Mouse (Mus musculus): ENCODE data around the gene Tmem120b. TPM values are rescaled to one million over a fixed set of nuclear protein-coding genes. Genes with fewer than 3 reads are reported as not detected.

Gene Tmem120b
- polyA plus RNA-seq, 1 experiment from 2014 or later: 9.3 TPM

- ATAC-seq (replicated peaks; ENCODE audit: low FRiP score): no peak
These were observed 56.9 kb downstream of the Tmem120b start for GRCm38 (mm10) chr5:123125105-123125504.

GRCm38 (mm10) chr5:123125638-123126406 lies 57.6 kb downstream of the Tmem120b start:
- Histone ChIP-seq H3K36me3 (ENCODE audit: control insufficient read depth, insufficient read depth, low read length) (no peaks in the 10 kb centered on the region), H3K4me1 (replicated peaks; ENCODE audit: control insufficient read depth, insufficient read depth, low read length) (no peaks in the 10 kb centered on the region), H3K27ac (ENCODE audit: low read depth, low read length) (no peak overlapping the region), H3K9me3 (ENCODE audit: control insufficient read depth, low read length) (no peaks in the 10 kb centered on the region; the same call in 1 of the 2 replicates), H3K4me3 (ENCODE audit: low read depth, low read length) (no peak overlapping the region), H3K9ac (ENCODE audit: low read length) (no peak overlapping the region), H3K4me2 (ENCODE audit: low read depth, low read length, severe bottlenecking) (no peak overlapping the region), H3K27me3 (ENCODE audit: control insufficient read depth, insufficient read depth, low read length) (no peaks in the 10 kb centered on the region)
- DNase-seq (ENCODE audit: low spot score) (no peak), ATAC-seq (replicated peaks; ENCODE audit: low FRiP score) (no peak)
- 88% methylated on average over 18 of the region's 18 CpGs for WGBS

More at GRCm38 (mm10) chr5:123125105-123125504, 56.9 kb downstream of the Tmem120b start:
- no peaks in the 10 kb centered on the region for H3K4me1 ChIP-seq (replicated peaks; ENCODE audit: control insufficient read depth, insufficient read depth, low read length)
- no peak overlapping the region for H3K27ac ChIP-seq (ENCODE audit: low read depth, low read length)
- H3K4me2 ChIP-seq (ENCODE audit: low read depth, low read length, severe bottlenecking): no peak overlapping the region
- H3K9ac ChIP-seq (ENCODE audit: low read length): no peak overlapping the region
- 86% methylated on average over 6 of the region's 6 CpGs for WGBS
- no peaks in the 10 kb centered on the region for H3K36me3 ChIP-seq (ENCODE audit: control insufficient read depth, insufficient read depth, low read length)
- no peak for DNase-seq (ENCODE audit: low spot score)
- no peak overlapping the region for H3K4me3 ChIP-seq (ENCODE audit: low read depth, low read length)
- no peaks in the 10 kb centered on the region for H3K27me3 ChIP-seq (ENCODE audit: control insufficient read depth, insufficient read depth, low read length)
- H3K9me3 ChIP-seq (ENCODE audit: control insufficient read depth, low read length): no peaks in the 10 kb centered on the region; the same call in 1 of the 2 replicates

GRCm38 (mm10) chr5:123127031-123127430 lies 58.8 kb downstream of the Tmem120b start:
- no peaks in the 10 kb centered on the region for H3K36me3 ChIP-seq (ENCODE audit: control insufficient read depth, insufficient read depth, low read length)

DNA sequence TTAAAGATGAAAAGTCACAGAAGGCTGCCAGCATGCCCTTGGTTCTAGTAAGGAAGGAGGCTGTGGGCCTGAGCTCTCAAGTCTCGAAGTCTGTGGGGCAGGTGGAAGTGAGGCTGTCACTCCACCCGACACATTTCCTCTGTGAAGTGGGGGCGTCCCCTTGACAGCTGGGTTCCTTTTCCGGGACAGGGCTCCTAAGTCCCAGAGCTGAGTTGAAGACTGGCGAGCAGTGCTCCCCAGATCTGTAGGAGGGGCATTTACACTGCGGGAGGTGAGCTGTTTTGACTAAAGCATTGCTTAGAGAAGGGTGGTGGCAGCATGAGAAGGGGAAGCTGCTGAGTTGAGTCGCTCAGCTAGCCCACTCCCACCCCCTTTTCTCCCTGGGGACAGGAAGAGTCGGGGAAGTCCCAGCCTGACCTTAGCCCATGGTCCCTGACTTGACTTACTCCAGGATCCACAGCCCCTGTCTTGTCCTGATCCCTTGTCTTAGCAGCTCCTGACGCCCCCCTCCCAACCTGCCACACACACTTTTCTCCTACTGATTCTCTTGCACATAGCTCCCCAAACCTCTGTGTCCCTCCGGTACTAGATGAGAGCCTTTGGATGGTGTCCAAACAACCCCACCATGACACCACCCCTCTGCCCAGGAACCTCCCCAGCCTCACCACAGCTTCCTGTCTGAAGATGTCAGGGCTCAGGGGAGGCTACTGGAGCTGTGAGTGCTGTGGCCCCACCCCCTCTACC lies 60.4 kb downstream of the Tmem120b start:
- Histone ChIP-seq H3K4me2 (ENCODE audit: low read depth, low read length, severe bottlenecking) (no peak overlapping the region), H3K27ac (ENCODE audit: low read depth, low read length) (no peak overlapping the region), H3K36me3 (ENCODE audit: control insufficient read depth, insufficient read depth, low read length) (no peaks in the 10 kb centered on the region), H3K27me3 (ENCODE audit: control insufficient read depth, insufficient read depth, low read length) (no peaks in the 10 kb centered on the region), H3K4me1 (replicated peaks; ENCODE audit: control insufficient read depth, insufficient read depth, low read length) (peaks cover 13% of the 10 kb centered on the region), H3K9me3 (ENCODE audit: control insufficient read depth, low read length) (no peaks in the 10 kb centered on the region), H3K9ac (ENCODE audit: low read length) (no peak overlapping the region), H3K4me3 (ENCODE audit: low read depth, low read length) (no peak overlapping the region)
- 61% methylated on average over 10 of the region's 10 CpGs for WGBS
- no peak for DNase-seq (ENCODE audit: low spot score)
- ATAC-seq (replicated peaks; ENCODE audit: low FRiP score): no peak

More at GRCm38 (mm10) chr5:123127031-123127430, 58.8 kb downstream of the Tmem120b start:
- no peaks in the 10 kb centered on the region for H3K27me3 ChIP-seq (ENCODE audit: control insufficient read depth, insufficient read depth, low read length)
- no peak overlapping the region for H3K27ac ChIP-seq (ENCODE audit: low read depth, low read length)
- H3K4me3 ChIP-seq (ENCODE audit: low read depth, low read length): no peak overlapping the region
- no peak overlapping the region for H3K9ac ChIP-seq (ENCODE audit: low read length)
- H3K4me1 ChIP-seq (replicated peaks; ENCODE audit: control insufficient read depth, insufficient read depth, low read length): peaks cover 3% of the 10 kb centered on the region
- DNase-seq (ENCODE audit: low spot score): no peak
- H3K4me2 ChIP-seq (ENCODE audit: low read depth, low read length, severe bottlenecking): no peak overlapping the region
- 83% methylated on average over 6 of the region's 6 CpGs for WGBS
- no peak for ATAC-seq (replicated peaks; ENCODE audit: low FRiP score)
- H3K9me3 ChIP-seq (ENCODE audit: control insufficient read depth, low read length): no peaks in the 10 kb centered on the region; the same call in 1 of the 2 replicates

DNA sequence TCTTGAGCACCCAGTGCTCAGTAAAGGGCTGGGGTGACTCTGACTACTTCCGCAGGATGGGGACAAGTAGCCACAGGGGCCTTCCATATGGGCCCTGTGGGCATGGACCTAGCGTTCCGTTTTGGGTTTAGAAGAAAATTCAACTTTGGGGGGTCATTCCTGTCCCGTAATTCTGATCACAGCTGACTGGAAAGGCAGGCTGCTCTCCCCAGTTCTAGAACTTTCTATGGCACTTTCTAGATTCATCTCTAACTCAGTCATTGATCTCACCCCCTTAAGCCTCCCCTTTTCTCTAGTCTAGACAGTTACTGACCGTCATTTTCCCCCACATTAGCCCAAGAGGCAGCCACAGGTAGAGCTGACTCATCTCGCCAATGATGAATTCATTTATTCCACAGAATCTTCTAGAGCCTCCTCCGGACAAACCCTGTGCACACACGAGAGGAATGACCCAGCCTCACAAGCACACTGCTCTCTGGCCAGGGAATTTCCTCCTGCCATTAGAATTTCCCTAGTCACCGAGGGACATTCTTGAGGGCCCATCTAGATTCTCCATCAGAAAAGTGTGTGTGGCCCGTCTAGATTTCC lies 61.0 kb downstream of the Tmem120b start:
- Histone ChIP-seq H3K9ac (ENCODE audit: low read length) (no peak overlapping the region), H3K4me3 (ENCODE audit: low read depth, low read length) (no peak overlapping the region), H3K4me2 (ENCODE audit: low read depth, low read length, severe bottlenecking) (no peak overlapping the region), H3K4me1 (replicated peaks; ENCODE audit: control insufficient read depth, insufficient read depth, low read length) (peaks cover 20% of the 10 kb centered on the region), H3K27ac (ENCODE audit: low read depth, low read length) (no peak overlapping the region), H3K9me3 (ENCODE audit: control insufficient read depth, low read length) (no peaks in the 10 kb centered on the region), H3K36me3 (ENCODE audit: control insufficient read depth, insufficient read depth, low read length) (no peaks in the 10 kb centered on the region), H3K27me3 (ENCODE audit: control insufficient read depth, insufficient read depth, low read length) (no peaks in the 10 kb centered on the region)
- ATAC-seq (replicated peaks; ENCODE audit: low FRiP score): no peak
- 90% methylated on average over 10 of the region's 10 CpGs for WGBS
- DNase-seq (ENCODE audit: low spot score): no peak

DNA sequence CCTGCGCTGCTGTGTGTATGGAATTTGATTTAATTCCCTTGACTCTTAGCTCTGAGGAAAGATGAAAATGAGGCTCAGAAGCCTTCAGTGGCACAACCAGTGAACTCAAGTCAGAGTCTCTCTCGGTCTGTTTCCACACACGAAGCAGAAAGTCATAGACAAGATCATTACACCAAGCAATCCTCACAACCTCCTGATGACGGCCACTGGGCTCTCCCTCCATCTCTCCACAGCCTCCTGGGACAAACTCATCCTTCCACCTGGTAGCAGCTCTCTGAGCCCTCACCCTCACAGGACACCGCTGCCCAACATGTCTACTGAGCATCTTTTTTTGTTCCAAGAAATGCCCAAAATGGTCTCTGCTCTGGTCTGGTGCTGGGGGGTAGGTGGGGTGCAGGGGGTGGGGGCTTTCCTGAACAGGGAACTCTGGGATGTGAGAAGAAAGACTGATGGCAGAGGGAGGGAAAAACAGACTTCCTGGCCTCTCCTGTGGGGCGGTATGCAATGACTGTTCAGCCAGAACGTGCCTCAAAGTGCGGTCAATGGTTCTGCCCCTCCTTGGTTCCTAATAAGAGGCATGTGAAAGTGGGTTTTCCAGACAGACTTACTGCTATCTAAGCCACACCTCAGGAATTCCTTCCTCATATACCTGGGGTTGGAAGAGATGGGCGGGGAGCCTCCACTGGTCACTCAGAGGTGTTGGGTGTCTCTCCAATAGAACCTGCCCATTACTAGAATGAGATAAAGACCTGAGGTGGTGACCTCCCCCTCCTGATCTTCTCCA lies 62.0 kb downstream of the Tmem120b start:
- H3K27ac ChIP-seq (ENCODE audit: low read depth, low read length): no peak overlapping the region
- H3K9me3 ChIP-seq (ENCODE audit: control insufficient read depth, low read length): no peaks in the 10 kb centered on the region
- H3K4me3 ChIP-seq (ENCODE audit: low read depth, low read length): no peak overlapping the region
- peaks cover 29% of the 10 kb centered on the region for H3K4me1 ChIP-seq (replicated peaks; ENCODE audit: control insufficient read depth, insufficient read depth, low read length)
- DNase-seq (ENCODE audit: low spot score) (no peak), ATAC-seq (replicated peaks; ENCODE audit: low FRiP score) (no peak)
- H3K4me2 ChIP-seq (ENCODE audit: low read depth, low read length, severe bottlenecking): no peak overlapping the region
- H3K36me3 ChIP-seq (ENCODE audit: control insufficient read depth, insufficient read depth, low read length): no peaks in the 10 kb centered on the region
- no peaks in the 10 kb centered on the region for H3K27me3 ChIP-seq (ENCODE audit: control insufficient read depth, insufficient read depth, low read length)
- WGBS: 94% methylated on average over 9 of the region's 9 CpGs
- H3K9ac ChIP-seq (ENCODE audit: low read length): no peak overlapping the region

DNA sequence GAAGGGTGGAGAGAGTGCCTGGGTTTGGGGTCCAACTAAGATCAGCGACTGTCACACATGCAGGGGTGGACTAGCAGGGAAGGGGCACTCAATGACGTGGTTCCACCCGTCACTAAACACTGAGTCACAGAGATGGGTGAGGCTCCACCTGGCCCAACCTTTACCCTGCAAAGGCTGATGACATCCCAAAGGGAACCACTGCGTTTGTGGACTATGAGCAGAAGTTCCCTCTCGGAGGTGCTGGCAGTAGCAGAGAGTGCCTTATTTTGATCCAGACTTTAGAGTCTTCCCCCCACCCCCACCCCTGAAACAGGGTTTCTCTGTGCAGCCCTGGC lies 62.6 kb downstream of the Tmem120b start:
- ATAC-seq (replicated peaks; ENCODE audit: low FRiP score): no peak
- Histone ChIP-seq H3K36me3 (ENCODE audit: control insufficient read depth, insufficient read depth, low read length) (no peaks in the 10 kb centered on the region), H3K4me1 (replicated peaks; ENCODE audit: control insufficient read depth, insufficient read depth, low read length) (peaks cover 35% of the 10 kb centered on the region), H3K4me3 (ENCODE audit: low read depth, low read length) (no peak overlapping the region), H3K9me3 (ENCODE audit: control insufficient read depth, low read length) (no peaks in the 10 kb centered on the region), H3K9ac (ENCODE audit: low read length) (no peak overlapping the region), H3K27me3 (ENCODE audit: control insufficient read depth, insufficient read depth, low read length) (no peaks in the 10 kb centered on the region), H3K27ac (ENCODE audit: low read depth, low read length) (no peak overlapping the region), H3K4me2 (ENCODE audit: low read depth, low read length, severe bottlenecking) (no peak overlapping the region)
- DNase-seq (ENCODE audit: low spot score): no peak
- 88% methylated on average over 5 of the region's 5 CpGs for WGBS
